Mouse (Mus musculus) lung, adult 2 months (tissue): ENCODE measurements at regions not wholly inside any gene's neighbourhood (a gene's known extent, or its start where the extent isn't known, plus 50 kb on each side); places are given as distances from the start of the nearest gene placed in this dataset.

ENCODE experiments used
- DNase-seq: peaks from one replicate; pipeline ENCODE4 v3.0.0; 2022
- H3K4me1 ChIP-seq: fragments of 200-500 bp; 2 replicates; pipeline ENCODE4 v1.6.1; 2011; ENCODE audit warnings: low read length; ENCODE audit not compliant: control insufficient read depth, insufficient read depth
- H3K4me3 ChIP-seq: fragments of 200-500 bp; replicated peaks from 2 replicates; pipeline ENCODE3; 2011; ENCODE audit warnings: low read depth, mild to moderate bottlenecking, control low read depth, low read length; ENCODE audit errors: extremely low read depth
- CTCF ChIP-seq: fragments of 200-500 bp; IDR thresholded peaks from 2 replicates; pipeline ENCODE4 v1.5.1; 2011; ENCODE audit warnings: mild to moderate bottlenecking, low read length, control low read depth; ENCODE audit not compliant: insufficient read depth
- POLR2A ChIP-seq: fragments of 200-500 bp; IDR thresholded peaks from 2 replicates; pipeline ENCODE4 v1.6.1; 2011; ENCODE audit warnings: low read depth, mild to moderate bottlenecking, control low read depth, low read length, borderline replicate concordance; ENCODE audit errors: extremely low read depth
- WGBS: fragments of 180-500 bp; shearing (Covaris S2); methylation state at CpG from one replicate; pipeline ENCODE4 v1.1.7; 2018; 5-methylcytosine and 5-hydroxymethylcytosine counted together

GRCm38 (mm10) chr12:106445976-106446375 is 435.9 kb downstream of the Vrk1 start:
- no peak for DNase-seq
- no peak for TF ChIP-seq POLR2A
- WGBS: 64% methylated on average over 10 of the region's 10 CpGs
- Histone ChIP-seq H3K4me3 (no peak overlapping the region), H3K4me1 (no peaks in the 10 kb centered on the region)

DNA sequence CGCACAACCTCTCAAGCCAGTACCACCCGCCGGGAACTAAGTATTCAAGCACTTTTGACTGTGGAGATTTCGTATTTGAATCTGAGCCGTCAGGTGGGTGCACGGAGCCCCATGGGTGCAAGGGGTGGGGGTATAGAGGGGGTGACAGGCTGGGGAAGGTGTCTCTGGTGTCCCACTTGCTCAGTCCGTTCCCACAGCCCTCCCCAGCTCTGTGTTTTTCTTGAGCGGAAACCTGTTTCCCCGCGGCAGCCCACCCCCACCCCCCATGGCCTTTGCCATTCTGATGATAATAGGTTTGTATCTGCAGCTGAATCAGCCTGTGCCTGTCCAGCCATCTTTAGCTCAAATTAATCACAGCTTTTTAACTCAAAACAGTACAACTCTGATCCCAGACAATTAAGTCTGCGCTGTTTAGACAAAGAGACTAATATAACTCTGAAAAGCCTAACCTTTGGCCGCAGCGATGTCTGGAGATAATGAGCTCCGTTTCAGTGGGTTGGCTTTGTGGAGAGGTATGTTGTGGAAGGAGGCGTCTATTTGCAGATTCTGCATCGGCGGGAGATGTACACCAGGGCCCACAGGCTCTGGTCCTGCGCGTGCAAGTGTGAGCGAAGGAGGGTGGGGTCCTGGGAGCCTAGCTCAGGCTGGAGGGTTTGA is 437.0 kb downstream of the Vrk1 start:
- TF ChIP-seq POLR2A (no peak), CTCF (no peak)
- 76% methylated on average over 20 of the region's 20 CpGs for WGBS
- Histone ChIP-seq H3K4me3 (no peak overlapping the region), H3K4me1 (no peaks in the 10 kb centered on the region)
- no peak for DNase-seq

DNA sequence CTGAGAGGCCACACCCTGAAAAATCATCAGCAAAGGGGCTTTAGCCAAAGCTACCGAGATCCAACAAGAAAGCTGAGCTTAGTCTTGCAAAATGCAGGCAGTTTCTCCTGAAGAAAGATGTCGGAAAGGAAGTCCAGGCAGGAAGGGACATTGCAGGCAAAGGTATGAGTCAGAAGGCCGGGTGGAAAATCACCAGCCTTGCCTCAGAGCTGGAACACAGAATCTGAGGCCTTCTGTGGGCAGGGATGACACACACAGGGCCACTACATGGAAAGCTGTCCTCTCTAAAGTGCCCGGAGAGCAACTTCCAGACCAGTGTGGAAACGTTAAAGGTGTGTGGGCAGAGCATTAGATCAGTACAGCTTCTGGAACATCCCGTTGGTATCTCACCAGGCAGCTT is 438.5 kb downstream of the Vrk1 start:
- TF ChIP-seq POLR2A (no peak), CTCF (no peak)
- Histone ChIP-seq H3K4me1 (no peaks in the 10 kb centered on the region), H3K4me3 (no peak overlapping the region)
- DNase-seq: no peak
- WGBS: 66% methylated on average over 6 of the region's 6 CpGs

DNA sequence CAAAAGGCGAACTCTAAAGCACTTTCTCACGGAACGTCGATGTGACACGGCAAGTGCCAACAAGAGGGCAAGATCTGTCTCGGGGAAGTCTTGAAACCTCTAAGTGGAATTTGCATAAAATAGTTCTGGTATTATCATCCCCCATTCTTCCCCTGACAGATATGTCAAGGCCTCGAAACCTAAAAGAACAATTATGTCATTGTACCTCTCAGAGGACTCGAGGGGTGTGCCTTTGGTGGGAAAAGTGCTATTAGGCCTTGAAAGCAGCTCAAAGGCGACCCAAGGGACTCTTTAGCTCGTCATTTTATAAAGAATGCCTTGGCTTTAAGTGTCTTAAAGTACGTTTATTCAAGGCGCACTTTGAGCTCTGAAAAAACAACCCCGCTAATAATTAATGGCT is 443.5 kb downstream of the Vrk1 start:
- WGBS: 57% methylated on average over 13 of the region's 13 CpGs
- H3K4me3 ChIP-seq: no peak overlapping the region
- no peak for DNase-seq
- TF ChIP-seq CTCF (no peak), POLR2A (no peak)
- H3K4me1 ChIP-seq: no peaks in the 10 kb centered on the region

DNA sequence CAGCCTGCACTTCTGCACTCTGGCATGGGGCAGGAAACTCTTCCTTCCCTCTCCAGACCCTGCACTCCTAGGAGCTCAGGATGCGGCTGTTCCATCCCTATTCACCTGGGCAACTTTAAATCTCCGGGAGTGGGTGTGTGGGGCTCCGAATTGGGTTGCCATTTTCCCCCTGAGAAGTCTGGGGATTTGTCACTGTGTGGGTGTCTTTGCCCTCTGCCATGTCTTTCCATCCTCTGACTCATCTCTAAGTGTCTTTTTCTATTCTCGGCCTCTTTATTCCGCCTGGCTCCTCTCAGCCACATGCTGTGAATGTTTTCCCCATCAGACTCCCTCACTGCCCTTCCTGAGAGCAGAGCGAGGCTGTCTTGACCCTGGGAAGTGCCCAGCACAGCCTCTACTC is 448.2 kb downstream of the Vrk1 start:
- Histone ChIP-seq H3K4me1 (no peaks in the 10 kb centered on the region), H3K4me3 (no peak overlapping the region)
- 50% methylated on average over 6 of the region's 6 CpGs for WGBS
- no peak for TF ChIP-seq POLR2A
- no peak for TF ChIP-seq CTCF
- no peak for DNase-seq

DNA sequence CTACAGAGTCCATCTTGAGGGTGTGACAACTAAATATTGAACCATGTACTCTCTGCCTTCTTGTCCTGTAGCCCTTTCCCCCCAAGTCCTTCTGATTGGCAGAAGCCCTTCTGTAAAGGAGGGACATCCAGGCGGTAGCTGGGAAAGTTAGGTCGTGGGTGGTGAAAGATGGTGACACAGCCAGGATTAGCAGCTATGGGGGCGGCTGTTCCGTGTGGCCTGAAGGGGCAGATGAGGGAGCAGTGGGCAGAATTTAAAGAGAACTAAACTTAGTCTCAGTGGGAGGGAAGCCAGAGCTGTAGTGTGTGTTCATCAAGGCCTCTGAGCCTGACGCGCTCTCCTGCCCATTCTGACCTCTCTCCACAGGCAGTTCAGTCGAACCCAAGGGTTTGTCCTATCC is 450.6 kb downstream of the Vrk1 start:
- WGBS: 78% methylated on average over 7 of the region's 7 CpGs

GRCm38 (mm10) chr12:106462281-106462680 is 452.3 kb downstream of the Vrk1 start:
- no peak for DNase-seq
- Histone ChIP-seq H3K4me3 (no peak overlapping the region), H3K4me1 (no peaks in the 10 kb centered on the region)
- TF ChIP-seq CTCF: no peak
- 35% methylated on average over 3 of the region's 3 CpGs for WGBS

More for the DNA sequence above, 450.6 kb downstream of the Vrk1 start:
- no peak for DNase-seq
- Histone ChIP-seq H3K4me1 (no peaks in the 10 kb centered on the region), H3K4me3 (no peak overlapping the region)
- TF ChIP-seq POLR2A: no peak
- no peak for TF ChIP-seq CTCF

- H3K4me1 ChIP-seq: no peaks in the 10 kb centered on the region
- 13% methylated on average over 11 of the region's 11 CpGs for whole genome bisulfite sequencing
- TF ChIP-seq POLR2A: no peak
- no peak for TF ChIP-seq CTCF
- DNase-seq: no peak
- no peak overlapping the region for H3K4me3 ChIP-seq
Observed at GRCm38 (mm10) chr12:106464701-106465100, 454.7 kb downstream of the Vrk1 start.

DNA sequence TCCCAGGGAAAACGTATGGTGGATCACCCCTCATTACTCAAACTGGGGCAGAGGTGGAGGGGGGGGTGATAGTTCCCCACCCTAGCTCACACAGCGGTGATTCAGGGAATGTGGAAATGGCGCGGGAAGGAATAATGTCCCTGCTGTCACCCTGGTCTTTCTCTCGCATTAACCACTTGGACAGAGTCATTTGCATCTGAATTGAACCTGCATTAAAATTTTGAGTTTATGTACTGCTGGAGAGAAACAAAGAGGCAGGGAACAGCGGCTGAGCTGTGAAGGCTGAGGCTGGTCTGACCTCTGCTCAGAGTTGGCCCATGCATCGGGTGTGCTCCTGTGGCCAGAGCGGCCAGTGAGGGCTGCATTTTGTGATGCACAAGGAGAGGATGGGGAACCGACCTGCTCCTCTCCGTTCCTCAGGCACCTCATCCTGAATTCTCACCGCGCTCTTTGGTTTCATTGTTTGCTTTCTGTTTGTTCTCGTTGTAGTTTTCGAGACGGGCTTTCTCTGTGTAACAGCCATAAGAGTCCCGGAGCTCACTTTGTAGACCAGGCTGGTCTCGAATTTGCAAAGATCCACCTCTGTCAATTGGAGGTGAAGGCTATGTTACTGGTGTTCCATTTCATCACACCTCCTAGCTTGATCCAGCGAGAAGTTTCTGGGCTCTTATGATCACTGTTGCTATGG is 458.3 kb downstream of the Vrk1 start:
- 54% methylated on average over 18 of the region's 18 CpGs for WGBS
- TF ChIP-seq POLR2A (no peak), CTCF (no peak)
- no peaks in the 10 kb centered on the region for H3K4me1 ChIP-seq
- H3K4me3 ChIP-seq: no peak overlapping the region
- DNase-seq: no peak

GRCm38 (mm10) chr12:106474501-106475165 is 464.6 kb downstream of the Vrk1 start:
- DNase-seq: no peak
- Histone ChIP-seq H3K4me3 (no peak overlapping the region), H3K4me1 (no peaks in the 10 kb centered on the region)
- WGBS: 12% methylated on average over 24 of the region's 24 CpGs
- TF ChIP-seq CTCF: no peak
- no peak for TF ChIP-seq POLR2A
